Mouse (Mus musculus) embryo, embryonic 11 days (tissue): ENCODE measurements around the gene Hoxc10.

ENCODE experiments used
- DNase-seq: peaks from one replicate; pipeline ENCODE4 v3.0.0-alpha.2; 2015

Gene Hoxc10

DNA sequence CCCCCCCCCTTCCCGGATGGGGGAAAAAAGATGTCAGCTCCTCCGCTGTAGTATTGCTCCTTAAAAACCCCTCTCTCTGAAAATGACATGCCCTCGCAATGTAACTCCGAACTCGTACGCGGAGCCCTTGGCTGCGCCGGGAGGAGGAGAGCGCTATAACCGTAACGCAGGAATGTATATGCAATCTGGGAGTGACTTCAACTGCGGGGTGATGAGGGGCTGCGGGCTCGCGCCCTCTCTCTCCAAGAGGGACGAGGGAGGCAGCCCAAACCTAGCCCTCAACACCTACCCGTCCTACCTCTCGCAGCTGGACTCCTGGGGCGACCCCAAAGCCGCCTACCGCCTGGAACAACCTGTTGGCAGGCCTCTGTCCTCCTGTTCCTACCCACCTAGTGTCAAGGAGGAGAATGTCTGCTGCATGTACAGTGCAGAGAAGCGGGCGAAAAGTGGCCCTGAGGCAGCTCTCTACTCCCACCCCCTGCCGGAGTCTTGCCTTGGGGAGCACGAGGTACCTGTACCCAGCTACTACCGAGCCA, at the start of gene Hoxc10:
Hoxc10 (plus strand) TSS at position 21 of the 536 bp plus-strand sequence.
- DNase-seq, result no peak

DNA sequence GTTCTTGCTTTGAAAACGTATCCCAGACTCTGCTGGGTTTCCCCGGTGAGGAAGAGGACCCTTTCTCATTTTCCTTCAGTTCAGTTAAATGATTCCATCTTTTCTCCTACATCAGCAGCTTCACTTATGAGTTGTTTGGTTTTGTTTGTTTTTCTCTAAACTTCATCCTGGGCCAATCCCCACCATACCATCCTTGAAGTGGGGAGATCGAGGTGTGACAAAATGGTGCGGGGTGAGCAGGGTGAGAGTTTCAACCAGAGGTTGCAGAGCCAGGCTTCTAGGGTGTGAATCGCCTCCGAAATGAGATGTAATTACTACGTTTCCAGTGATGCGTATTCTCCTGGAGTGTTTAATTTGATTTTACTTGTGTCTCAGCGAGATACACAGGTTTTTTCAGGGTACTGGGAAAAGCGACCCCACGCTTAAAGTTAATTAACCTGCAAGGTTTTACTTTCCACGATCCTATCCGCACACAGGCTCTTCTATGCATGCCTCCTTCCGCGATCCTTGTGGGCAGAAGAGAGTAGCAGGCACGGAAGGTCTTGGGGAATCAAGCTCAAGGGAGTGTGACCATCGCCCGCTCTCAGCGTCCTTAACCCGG, 48.5 kb upstream of the Hoxc10 start:
- peak; percentile 44 for DNase-seq

DNA sequence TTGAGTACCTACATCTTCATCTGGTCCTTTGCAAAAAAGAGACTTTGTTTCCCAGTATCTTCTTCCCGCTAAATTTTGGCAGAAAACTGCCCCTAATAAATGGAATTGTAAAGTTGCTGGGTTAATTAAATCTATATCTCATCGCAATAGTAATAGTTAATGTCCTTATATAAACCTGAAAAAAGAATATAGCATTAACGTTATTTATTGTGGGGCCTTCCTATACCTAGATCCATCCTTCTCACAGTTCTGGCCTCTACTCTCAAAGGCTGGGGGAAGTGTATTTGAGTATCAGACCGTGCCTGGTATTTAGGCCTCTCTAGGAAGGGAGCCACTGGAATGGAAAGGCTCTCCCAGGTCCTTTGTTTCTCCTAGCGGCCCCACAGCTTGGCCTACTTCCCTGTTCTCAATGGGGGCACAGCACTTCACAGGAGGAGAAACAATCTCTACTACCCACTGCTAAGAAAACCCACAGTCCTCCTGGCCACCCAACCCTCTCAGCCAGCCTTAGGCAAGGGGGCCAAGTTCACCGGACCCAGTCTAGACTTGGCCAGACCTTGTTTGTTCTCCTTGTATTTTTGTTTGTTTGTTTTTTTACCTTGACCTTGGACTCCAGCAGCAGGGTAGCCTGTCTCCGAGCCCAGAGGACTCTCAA, 47.9 kb upstream of the Hoxc10 start:
- DNase-seq, result peak; percentile 35

DNA sequence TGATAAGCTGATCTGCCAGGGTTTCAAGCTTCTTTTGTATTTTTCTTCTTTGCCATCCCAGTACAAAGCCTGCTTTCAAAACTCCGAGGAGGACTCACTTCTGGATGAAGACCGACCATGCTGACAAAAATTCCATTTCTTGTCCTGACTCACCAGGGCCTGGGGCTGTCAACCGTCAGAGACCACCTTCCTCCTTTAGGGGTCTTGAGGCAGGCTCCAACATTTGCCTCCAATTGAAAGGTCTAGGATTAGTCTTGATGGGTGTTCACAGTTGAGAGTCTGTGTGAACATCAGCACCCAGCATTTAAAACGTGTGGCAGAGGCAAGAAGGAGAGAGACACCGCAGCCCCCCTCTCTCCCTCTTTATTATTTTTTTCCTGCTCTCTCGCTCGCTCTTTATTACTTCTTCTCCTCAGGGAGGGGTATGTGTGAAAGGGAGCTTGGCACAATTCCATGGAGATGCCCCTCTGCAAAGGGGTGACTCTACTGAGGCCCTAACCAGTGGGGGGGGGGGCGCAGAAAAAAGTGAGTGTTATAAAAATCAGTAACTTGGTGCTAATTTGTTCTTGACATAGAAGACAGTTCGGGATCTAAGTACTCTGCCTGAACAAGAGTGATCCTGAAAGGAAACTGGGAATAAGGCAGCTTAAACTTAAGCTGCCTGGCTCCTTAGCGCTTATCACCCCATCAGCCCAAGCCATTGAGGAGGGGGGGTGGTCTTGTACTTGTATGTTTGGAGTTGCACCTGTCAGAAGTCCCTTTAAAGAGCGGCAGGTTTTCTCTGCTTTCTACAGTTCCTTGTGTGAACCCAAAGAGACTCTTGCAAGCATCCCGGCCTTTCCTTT, 47.0 kb upstream of the Hoxc10 start:
- no peak for DNase-seq

DNA sequence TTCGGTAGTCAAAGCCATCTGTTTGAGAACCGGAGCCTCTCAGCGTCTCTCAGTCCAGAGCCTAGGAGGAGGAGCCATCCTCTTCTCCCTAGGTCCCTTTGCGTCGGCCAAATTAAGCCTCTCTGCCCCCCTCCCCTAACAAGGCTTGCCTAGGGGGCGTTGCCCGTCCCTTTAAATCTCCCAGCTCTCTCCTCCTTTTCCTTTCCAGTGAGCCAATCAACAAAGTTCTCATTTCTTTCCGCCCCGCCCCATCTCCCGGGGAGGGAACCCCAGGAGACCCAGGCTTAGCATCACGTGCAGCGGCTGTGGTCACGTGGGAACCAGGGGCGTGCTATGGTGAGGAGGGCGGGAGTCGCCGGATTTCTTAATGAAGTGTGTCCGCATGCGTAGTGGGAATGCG, 46.0 kb upstream of the Hoxc10 start:
- peak; percentile 91 for DNase-seq

DNA sequence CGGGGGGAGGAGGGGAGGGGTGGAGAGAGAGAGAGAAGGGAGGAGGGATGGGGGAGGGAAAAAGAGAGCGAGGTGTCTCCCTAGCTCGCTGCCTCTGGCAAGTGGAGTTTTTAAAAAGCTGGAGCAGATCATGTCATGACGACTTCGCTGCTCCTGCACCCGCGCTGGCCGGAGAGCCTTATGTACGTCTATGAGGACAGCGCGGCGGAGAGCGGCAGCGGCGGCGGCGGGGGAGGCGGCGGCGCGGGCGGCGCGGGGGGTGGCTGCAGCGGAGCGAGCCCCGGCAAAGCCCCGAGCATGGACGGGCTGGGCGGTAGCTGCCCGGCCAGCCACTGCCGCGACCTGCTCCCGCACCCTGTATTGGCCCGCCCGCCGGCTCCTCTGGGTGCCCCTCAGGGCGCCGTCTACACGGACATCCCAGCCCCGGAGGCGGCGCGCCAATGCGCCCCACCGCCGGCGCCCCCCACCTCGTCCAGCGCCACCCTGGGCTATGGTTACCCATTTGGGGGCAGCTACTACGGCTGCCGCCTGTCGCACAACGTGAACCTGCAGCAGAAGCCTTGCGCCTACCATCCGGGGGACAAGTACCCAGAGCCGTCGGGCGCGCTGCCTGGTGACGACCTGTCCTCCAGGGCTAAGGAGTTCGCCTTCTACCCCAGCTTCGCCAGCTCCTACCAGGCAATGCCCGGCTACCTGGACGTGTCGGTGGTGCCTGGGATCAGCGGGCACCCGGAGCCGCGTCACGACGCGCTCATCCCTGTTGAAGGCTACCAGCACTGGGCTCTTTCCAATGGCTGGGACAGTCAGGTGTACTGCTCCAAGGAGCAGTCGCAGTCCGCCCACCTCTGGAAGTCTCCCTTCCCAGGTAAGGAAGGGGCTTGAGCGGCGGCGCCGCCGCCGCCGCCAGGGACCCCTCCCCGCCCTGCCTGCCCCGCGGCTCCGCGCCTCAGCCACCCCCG, 45.3 kb upstream of the Hoxc10 start, which contains the start of gene Hoxc13:
Hoxc13 (plus strand) TSS at position 51 of the 959 bp plus-strand sequence.
- peak; percentile 28 for DNase-seq

DNA sequence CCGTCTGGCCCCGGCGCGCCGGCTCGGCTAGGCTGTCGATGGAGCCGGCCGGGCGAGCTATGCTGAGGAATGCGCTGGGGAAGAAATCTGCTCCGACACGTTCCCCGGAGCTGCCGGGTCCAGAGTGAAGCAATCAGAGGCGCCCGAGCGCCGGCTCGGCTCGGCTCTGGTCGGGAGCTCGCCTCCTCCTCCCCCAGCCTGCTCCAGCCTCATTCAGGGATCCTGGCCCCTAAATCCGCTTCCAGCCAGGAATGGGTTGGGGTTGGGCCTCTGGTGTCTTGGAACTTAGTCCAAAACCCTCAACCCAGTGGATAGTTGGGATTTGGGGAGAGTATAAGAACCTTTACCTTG, 44.6 kb upstream of the Hoxc10 start:
- peak; percentile 65 for DNase-seq

DNA sequence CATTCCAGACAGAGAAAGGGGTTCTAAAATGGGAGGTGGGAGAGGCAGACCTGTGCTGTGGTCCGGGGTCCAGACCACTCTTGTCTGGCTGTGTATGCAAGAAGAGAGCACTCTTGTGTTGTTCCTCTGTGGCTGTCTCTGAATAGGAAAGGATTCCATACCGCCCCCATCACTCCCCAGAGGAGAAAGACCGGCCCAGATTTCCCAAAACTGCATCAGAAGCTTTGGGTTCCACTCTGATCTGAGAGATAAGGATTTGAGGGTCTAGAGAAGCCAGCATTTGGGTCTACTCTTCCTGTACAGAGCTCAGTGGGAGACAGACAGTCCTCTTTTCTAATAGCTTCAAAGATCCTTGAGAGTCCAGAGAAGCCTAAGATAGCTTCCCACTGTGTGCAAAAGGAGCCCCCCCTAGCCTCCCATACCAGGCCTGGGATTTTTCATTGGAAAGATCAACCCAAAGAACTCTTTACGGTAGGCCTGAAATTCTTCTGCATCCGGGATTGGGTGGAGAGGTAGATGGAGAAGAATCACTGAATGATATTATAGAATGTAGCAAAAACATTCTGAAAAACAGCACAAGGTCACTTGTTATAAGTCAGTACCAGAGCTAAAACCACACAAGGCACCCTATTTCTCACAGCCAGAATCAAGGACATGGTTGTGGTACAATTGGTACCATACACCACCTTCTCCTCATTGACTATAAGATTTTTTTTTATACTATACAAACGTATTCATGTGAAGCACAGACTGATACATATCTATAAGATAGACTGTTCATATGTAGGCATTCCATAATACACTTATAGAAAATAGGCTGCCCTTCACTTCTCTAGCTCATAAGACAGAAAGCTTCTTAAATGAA, 43.7 kb upstream of the Hoxc10 start:
- no peak for DNase-seq

DNA sequence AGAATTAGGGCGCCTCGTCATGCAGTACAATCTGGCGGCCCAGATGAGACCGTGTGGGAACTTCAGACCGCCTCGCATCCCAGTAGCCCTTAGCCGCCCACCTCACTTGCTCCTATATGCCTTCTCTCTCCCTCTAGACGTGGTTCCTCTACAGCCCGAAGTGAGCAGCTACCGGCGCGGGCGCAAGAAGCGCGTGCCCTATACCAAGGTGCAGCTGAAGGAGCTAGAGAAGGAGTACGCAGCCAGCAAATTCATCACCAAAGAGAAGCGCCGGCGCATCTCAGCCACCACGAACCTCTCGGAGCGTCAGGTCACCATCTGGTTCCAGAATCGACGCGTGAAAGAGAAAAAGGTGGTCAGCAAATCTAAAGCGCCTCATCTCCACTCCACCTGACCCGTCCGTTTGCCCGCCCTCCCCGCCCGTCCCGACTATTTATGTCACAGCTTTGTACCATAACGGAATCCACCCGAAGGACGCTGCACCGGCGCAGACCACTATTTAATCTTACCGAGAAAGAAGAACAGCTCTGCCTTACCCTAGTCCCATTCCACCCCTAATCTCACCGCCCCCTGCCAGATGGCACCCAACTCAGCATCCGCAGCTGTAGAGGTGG, 39.5 kb upstream of the Hoxc10 start:
- DNase-seq, result no peak

DNA sequence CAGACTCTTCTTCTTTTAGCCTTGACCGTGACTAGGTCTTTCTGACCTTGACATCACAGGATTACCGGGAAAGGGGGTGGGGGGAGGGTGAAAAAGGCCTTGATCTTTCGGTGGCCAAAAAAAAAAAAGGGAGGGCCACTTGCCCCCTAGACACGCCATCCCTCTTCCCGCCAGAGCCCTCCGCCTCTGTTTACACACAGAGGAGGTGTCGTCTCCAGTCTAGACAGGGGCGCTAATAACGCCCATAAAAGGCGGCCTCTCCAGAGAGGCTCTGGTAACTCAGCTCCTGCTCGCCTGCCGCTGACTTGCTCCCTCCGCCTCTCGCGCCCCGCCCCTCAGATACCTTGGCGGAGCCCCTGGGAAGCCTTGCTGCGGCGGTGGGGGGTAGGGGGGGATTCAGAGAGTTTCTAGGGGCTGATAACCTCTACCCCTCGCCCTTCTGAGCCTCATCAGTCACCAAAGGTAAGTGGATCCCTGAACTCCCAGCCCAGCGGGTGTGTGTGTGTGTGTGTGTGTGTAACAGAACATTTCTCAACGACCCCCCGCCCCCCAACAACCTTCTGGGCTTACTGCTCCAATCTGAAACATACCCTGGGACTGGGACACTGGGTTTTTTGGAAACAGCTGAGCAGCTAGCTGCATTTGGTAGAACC, 34.8 kb upstream of the Hoxc10 start:
- DNase-seq, result no peak

DNA sequence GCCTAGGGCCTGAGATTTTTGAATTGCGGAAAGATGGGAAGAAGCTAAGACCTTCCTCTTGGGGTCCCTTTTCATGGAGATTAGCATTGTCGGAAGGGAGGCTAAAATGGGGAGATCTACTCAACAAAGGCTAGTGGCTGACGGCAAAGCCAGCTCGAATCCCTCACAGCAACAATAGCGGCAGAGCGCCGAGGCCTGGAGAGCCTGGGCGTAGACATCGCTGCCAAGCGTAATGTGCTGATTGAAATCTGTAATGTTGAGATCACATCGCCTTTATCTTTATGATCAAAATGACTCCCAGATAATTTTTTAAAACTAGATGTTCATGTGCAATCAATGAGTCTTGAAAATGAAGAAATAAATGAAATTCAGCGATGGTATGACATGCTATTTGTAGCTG, 32.2 kb upstream of the Hoxc10 start:
- DNase-seq, result no peak

DNA sequence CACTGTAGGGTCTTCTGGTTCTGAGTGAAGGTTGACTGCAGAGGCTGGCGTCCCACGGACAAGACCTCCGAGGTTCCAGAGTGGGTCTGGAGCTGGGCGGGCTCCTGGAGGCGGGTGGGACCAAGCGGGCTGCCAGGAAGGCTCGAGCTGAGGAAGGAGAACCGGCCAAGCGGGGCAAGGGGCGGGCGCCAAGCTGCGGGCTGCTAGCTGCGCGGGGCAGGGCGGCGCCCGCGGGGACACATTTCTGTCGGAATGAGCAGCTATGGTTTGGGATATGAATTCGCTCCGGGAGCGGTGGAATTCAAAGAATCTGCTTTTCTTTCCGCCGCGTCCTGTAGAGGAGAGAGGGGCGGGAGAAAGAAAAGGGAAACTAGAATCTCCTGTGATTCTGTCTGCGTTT, 31.7 kb upstream of the Hoxc10 start:
- DNase-seq, result no peak

DNA sequence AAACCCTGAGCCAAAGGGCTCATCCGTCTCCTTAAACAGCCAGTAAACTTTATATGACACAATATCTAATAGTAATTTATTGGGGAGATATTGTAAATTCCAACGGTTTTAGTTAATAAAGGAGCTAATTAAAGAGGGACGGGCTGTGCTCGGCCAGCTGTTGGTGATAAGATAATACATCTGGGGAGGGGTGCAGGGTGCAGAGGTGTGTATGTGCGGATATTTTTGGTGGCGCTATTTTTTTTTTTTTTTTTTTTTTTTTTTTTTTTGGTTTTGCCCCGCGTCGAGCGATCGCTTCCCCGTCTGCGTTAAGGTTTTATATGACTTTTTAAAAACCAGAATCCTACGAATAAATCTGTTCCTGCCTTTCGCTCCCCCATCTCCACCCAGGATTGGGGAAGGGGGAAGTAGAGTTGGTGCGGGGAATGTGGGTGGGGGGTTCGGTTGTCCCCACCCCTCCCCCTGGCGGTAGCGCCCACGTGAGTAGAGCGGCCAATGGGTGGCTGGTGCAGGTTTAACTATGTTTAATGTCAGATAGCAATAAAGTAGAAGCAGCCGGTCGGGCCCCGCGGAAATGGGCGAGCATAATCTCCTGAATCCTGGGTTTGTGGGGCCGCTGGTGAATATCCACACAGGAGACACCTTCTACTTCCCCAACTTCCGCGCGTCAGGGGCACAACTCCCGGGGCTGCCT, 30.2 kb upstream of the Hoxc10 start, which contains the start of gene Hoxc12:
Hoxc12 (plus strand) TSS at position 479 of the 694 bp plus-strand sequence.
- DNase-seq, result no peak

DNA sequence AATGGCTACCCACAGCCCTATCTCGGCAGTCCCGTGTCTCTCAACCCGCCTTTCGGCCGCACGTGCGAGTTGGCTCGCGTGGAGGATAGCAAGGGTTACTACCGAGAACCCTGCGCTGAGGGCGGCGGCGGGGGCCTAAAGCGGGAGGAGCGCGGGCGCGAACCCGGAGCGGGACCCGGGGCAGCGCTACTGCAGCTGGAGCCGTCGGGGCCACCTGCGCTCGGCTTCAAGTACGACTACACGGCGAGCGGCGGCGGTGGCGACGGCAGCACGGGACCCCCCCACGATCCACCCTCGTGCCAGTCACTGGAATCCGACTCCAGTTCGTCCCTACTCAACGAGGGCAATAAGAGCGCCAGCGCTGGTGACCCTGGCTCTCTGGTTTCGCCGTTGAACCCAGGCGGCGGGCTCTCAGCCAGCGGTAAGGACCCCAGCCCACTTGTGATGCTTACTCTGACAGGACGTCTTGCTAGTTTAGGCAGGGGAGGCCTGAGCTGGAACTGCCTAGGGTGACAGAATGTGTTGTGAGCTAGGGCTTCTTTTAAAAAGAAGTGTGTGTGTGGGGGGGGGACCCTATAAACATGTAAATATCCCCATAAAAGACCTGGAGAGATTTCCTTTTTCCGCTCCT, 29.4 kb upstream of the Hoxc10 start:
- no peak for DNase-seq

DNA sequence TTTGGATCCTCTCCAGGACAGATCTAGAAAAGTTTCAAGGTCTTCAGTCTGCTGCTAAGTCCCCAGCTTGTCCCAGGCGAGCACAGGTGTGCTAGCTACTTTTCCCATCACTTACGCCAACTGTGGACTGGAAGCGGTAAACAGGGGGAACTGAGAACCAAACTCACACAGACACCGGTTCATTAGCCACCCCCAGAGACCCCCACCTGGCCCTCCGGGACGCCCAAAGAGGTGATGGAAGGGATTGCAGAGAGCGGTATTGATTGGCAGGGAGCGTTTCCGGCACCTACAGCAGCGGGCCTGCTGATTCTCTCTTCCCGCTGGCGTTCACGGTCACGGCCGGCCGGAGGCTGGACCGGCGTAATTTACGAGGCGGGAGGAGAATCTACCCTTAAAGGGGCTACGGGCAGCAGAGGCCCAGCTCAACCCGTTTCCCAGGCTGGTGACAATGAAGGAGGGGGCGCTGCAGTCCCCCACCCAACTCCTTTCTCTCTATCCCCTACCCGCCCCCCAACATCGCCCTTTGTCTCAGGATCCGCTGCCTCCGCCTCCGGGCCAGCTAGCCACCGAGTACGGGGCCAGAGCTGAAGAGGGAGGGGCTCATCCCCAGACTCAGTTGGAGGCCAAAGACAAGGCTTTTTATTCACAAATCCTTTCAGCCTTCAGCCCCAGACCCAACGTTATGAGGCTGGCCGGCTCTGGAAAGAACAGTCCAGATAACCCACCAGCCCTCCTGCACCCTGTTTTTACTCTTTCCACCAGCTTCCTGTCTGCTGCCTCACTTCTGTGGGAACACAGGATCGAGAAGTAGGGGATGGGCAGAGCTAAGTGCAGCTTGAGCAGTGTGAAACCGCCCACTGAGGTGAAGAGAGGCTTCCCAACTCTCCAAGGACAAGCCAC, 27.1 kb upstream of the Hoxc10 start:
- DNase-seq, result no peak

DNA sequence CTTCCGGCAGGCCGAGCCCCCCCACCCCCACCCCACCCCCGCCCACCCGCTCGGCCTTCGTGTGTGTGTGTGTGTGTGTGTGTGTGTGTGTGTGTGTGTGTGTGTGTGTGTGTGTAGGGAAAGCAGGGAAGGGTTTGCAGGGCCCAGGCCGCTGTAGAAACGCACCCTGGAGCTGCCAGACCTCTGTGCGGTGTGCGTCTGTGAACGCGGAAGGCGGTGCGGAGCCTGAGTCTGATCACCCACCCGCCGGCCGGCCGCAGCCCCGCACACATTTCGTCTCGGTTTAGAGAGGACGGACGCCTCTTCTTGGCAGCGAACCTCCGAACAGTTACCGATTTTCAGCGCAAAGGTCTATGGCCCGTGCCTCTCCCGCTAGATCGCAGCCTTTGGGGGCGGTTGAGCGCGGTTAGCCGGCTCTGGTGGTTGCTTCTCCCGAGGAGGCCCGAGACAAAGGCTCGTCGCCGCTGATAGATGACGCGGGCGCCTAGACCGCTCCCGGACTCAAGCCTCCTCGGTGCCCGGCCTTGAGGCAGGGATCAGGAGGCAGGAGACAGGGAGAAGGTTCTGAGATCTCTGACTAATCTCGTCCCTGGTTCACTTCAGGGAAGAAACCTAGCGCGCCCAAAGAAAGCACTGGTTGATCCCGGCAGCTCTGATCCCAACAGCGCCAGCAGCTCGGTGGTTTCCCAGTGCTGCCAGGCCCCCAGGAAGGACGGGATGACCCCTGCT, 23.7 kb upstream of the Hoxc10 start:
- DNase-seq, result no peak

DNA sequence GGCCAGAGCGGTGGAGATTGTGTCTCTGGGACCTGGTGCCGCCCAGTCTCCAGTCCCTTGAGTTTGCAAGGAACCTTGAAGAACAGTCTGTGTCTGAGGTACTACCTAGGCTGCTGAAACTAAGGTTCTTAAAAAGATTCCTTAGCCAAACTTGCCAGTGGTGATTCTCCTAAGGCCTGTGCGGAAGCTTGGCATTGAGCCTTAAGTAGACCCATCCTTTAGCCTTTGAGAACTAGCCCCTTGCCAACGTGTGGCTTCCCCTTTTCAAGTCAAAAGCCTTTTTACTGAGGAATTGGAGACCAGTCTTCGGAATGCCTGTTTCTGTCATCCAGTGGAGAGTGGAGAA, 23.2 kb upstream of the Hoxc10 start:
- no peak for DNase-seq
